Mouse (Mus musculus) right cerebral cortex, postnatal 25 days (tissue): Measurements from ENCODE around the gene Bcl7b.
A peak's percentile ranks its signal among the peaks of the same experiment; 100 is the strongest.

Experiments used
- DNase-seq: peaks from one replicate; pipeline ENCODE4 v3.0.0; 2022

Gene Bcl7b

DNA sequence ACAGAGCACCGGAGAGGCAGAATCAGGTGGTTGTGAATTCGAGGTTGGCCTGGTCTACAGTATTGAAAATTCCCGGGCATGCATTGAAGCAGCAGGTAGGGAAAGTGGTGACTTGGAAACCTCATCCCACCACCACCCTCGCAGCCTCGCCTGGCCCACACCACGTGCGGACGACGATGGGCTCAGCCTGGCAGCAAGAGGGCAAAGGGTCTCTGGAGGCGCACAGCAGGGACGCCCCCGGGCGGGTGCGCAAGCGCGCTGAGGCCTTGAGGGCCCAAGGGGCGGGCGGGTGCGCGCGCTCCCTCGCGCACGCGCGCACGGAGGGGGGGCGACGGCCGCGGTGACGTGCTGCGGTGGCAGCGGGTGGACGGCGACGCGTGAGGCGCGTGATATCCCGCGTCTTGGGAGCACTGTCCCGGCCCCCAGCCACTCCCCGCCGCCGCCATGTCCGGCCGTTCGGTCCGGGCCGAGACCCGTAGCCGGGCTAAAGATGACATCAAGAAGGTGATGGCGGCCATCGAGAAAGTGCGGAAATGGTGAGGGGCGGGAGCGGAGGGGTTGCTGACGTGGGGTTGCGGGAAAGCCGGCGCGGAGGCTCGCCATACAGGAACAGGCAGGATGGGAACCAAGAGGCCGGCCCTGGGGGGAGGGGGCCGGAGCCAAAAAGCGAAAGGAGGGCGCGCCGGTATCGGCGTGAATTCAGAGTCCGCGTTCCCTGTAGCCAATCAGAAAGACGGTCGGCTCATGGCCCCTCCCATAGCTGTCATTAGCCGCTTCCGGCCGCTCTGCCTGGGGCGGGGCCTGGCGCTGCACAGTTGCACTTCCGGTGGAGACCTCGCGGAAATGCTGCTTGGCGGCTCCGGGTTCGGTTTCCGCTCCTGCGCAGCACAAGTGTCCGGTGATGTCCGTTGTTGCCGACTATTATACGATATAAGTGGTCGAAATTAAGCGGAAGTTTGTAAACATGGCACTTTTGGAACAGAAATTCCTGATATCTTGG lies at the start of gene Bcl7b:
Bcl7b (plus strand) TSS at position 221 of the 1,000 bp plus-strand sequence.
- peak; percentile 97 for DNase-seq

GRCm38 (mm10) chr5:135118589-135119081 lies 49.4 kb upstream of the Bcl7b start:
- DNase-seq: peak; percentile 25

- DNase-seq: no peak
These were observed 47.3 kb upstream of the Bcl7b start for GRCm38 (mm10) chr5:135120753-135121152.

GRCm38 (mm10) chr5:135126121-135126520 lies 42.0 kb upstream of the Bcl7b start:
- DNase-seq: no peak

GRCm38 (mm10) chr5:135127669-135128068 lies 40.4 kb upstream of the Bcl7b start:
- no peak for DNase-seq

DNA sequence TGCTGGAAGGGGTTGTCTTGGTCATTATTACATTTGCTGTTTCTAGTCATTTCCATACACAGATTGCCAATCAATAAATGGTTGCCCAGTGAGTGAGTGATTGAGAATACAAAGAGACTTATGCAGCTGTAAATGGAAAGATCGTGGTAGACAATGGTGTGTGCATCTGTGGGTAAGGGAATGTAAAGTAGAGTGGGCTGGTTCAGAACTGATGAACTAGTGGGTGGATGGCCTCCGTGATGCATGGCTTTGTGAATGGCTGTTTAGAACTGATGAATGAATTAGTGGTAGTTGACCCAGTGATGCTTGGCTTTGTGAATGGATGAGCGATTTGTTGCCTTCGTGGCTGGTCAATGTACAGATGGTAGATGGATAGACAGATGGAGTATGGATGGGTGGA lies 38.3 kb upstream of the Bcl7b start:
- DNase-seq: no peak

DNA sequence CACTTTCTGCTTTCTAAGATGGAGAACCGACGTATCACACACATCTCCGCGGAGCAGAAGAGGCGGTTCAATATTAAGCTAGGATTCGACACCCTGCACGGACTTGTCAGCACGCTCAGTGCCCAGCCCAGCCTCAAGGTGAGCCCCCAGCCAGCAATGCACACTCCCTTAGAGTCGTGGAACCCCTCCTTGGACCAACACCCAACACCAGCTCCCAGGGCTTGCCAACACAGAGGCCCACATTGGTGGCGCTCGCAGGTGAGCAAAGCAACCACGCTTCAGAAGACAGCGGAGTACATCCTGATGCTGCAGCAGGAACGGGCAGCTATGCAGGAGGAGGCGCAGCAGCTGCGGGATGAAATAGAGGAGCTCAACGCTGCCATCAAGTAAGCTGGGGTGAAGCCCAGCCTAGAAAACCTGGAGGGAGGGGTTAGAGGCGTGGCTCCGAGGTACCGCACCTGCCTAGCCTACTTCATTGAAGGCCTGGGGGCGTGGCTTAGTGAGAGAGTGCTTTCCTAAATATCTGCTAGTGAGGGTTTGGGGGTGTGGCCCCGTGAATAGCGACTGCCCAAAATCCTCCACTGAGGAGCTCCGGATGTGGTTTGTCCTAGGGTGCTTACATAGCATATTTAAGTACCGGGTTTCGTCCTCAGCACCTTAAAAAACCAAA lies 34.2 kb upstream of the Bcl7b start:
- peak; percentile 13 for DNase-seq

- DNase-seq: no peak
These were observed 33.5 kb upstream of the Bcl7b start for GRCm38 (mm10) chr5:135134534-135134933.

DNA sequence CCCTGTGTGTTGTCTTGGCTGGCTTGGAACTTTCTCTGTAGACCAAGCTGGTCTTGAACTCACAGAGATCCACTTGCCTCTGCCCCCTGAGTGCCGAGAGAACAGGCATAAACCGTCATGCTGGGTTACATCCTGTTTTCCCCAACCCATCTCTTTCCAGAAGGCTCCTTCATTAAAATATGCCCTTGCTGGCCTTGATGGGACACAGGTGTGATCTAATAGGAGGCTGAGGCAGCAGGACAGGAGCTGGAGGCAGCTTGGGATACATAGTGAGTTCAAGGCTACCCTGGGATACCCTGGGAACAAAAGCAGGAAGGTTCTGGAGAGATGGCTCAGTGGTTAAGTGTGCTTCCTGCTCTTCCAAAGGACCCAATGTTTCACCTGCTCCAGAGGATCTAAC lies 28.2 kb upstream of the Bcl7b start:
- no peak for DNase-seq

GRCm38 (mm10) chr5:135144469-135144868 lies 23.6 kb upstream of the Bcl7b start:
- DNase-seq: no peak

DNA sequence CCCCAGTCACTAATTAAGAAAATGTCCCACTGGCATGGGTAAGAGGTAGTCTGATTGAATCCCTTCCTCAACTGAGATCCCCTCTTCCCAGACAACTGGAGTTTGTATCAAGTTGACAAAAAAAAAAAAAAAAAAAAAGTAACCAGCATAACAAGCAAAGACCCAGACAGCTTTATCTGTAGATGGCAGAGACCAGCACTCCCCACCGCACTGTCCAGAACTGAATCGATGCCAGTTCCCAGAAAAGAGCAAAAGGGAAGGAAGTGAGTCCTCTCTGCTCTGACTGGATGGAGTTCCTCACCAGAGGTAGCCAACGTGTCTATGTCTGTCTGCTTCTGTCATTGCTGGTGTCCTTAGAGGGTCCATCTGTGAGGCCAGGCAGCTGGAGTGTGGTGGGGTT lies 22.6 kb upstream of the Bcl7b start:
- no peak for DNase-seq

GRCm38 (mm10) chr5:135145955-135146354 lies 22.1 kb upstream of the Bcl7b start:
- no peak for DNase-seq

- DNase-seq: no peak
These were observed 19.4 kb upstream of the Bcl7b start for GRCm38 (mm10) chr5:135148715-135149052.

DNA sequence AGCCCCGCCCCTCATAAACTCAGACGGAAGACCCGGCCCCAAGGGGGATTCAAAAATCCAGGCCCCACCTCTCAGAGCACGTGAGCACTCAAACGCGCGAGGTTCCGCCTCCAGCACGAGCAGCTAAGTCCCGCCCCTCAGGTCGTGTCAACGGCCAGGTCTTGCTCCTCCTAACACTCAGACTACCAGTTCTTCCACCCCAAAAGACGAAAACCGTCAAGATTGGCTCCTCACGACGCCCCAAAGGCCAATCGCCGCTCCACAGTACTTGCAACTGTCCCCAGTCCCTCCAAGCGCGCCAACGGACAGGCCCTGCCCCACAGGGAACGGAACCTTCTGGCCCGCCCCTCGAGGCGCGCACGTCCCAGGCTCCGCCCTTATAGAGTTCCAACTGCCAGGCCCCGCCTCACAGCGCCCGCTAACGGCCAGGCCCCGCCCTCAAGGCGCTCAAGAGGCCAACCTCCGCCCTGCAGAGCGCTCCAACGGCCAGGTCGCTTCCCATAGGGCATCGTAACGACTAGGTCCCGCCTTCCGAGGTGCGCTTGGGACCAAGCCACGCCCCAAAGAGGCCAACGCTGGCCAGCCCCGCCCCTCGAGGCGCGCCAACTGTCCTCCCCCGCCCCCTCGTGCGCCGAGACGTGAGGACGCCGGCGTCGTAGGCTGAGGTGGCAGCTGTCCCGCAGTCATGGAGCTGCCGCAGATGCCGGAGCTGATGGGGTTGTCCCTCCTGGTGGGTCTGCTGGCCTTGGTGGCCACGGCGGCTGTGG lies 18.8 kb upstream of the Bcl7b start, which contains the start of gene Tbl2:
Tbl2 (plus strand) TSS at position 605 of the 767 bp plus-strand sequence.
- peak; percentile 98 for DNase-seq

- DNase-seq: no peak
These were observed 18.3 kb upstream of the Bcl7b start for GRCm38 (mm10) chr5:135149820-135150178.

- no peak for DNase-seq
These were observed 11.6 kb upstream of the Bcl7b start for GRCm38 (mm10) chr5:135156496-135156895.

DNA sequence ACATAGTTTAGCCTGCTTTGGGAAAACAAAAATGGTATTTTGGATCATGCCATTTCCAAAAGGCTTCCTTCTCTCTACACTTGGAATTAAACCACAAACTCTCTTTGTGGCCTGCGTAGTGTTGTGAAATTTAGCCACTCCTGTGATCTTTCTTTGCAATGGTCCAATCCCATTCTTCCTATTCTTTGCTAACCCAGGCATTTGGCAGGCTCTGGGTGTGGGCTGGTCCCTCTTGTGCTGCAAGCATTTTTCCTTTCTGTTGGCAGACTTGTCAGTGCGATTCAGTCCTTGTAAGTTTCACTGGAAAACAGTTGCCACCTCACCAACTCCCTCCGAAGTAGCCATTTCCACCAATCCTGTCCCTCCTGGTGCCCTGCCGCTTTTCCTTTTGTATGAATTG lies 6.9 kb upstream of the Bcl7b start:
- DNase-seq: no peak

DNA sequence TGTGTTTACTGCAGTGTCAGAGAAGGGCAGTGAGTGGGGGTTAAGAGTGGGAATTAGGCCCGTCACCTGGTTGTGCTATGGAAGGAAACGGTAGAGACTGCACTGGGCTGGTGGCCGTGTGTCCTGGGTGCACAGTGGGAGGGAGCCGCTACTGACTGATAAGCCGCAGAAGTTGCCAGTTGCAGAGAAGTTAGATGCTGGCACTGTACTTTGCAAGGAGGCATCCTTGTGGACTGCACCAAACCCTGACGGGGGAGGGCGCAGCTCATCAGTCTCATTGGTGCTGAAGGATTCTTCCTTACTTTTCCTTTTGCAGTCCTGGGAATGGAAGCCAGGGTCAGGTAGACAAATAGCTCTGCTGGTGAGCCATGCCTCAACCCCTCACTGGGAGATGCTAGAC lies 6.4 kb upstream of the Bcl7b start:
- no peak for DNase-seq

DNA sequence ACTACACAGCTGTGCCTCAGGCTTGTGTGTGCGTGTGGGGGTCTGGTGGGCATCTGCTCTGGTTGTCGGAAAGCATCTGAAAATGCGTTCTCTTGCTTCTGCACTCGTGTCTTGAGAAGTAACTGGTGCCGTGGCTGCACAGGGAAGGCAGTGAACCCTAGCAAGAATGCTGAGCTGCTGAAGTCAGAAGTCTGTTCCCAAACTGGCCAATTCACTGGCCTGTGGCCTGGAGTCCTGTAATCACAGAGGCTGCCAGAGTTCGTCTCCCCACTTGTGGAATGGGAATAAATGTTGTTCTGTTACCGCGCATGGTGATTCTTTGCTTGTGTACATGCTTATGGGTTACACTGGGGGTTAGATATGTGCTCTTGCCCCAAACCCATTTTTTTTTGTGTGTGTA lies 5.7 kb upstream of the Bcl7b start:
- DNase-seq: no peak

GRCm38 (mm10) chr5:135162821-135163220 lies 5.3 kb upstream of the Bcl7b start:
- no peak for DNase-seq

DNA sequence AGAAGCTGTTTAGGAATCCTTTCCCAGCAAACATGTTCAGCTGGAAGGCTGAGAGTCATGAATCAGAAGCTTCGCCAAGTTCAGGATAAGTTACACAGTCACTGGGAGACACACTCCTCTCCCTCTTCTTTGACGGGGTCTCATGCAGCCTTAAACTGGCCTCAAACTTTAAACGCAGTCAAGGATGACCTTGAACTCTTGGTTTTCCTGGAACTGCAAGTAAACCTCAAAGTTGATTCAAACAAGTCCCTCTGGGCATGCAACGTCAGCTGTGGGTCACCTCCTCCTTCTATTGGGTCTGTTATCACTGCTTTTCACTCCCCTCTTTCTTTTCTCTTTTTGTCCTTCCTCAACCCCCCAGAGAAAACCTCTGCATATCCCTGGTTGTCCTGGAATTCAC lies 1.2 kb upstream of the Bcl7b start:
- no peak for DNase-seq

- no peak for DNase-seq
These were observed 614 bp upstream of the Bcl7b start for GRCm38 (mm10) chr5:135167469-135167868.

- DNase-seq: no peak
These were observed 1.4 kb downstream of the Bcl7b start for GRCm38 (mm10) chr5:135169479-135169878.
